Comparison of ENCODE assay signal across 11 mouse cellular contexts in genomic region chr12:86612431-86613040, GRCm38 (mm10).
A peak's percentile ranks its signal among the peaks of the same experiment; 100 is the strongest.
DNase-seq lines count a peak whose midpoint lies in the region; ATAC-seq lines count a peak whose summit lies in the region.
"Had no signal": no experiment of that assay in that cellular context is flagged by ENCODE, and none has a peak within 500 bp of the region (broad histone marks: within the 10 kb centered on the region; RNA-seq: fewer than 3 reads in every experiment).

No protein-coding gene starts in this region.

- no peak for ATAC-seq in kidney, embryonic 15.5 days (replicated peaks; ENCODE audit: low FRiP score)
- ATAC-seq: forebrain, embryonic 14.5 days had no signal

- 0 out of 2 replicates have a peak, but pooled peaks cover 3% of the 10 kb centered on the region for H3K27me3 ChIP-seq in kidney, embryonic 15.5 days
- H3K27me3 ChIP-seq: limb, embryonic 15.5 days had no signal

- H3K9me3 ChIP-seq in kidney, embryonic 15.5 days (replicated peaks), result no peaks in the 10 kb centered on the region
- H3K9me3 ChIP-seq: limb, embryonic 15.5 days had no signal

- 35% methylated on average over 9 of the region's 9 CpGs for WGBS in kidney, embryonic 15.5 days

- intact Hi-C loops in left cerebral cortex, postnatal 36 days (cut with DNase I), result no loop called here

- H3K27ac ChIP-seq in kidney, embryonic 15.5 days, result no peak overlapping the region
- H3K27ac ChIP-seq: limb, embryonic 15.5 days had no signal

- H3K9ac ChIP-seq in kidney, embryonic 15.5 days, result no peak overlapping the region
- H3K9ac ChIP-seq: limb, embryonic 15.5 days had no signal

- no peak overlapping the region for H3K4me3 ChIP-seq in kidney, embryonic 15.5 days (replicated peaks)
- H3K4me3 ChIP-seq: limb, embryonic 15.5 days had no signal

- no peak overlapping the region for H3K4me2 ChIP-seq in kidney, embryonic 15.5 days
- H3K4me2 ChIP-seq: limb, embryonic 15.5 days had no signal

- H3K4me1 ChIP-seq in kidney, embryonic 15.5 days, result 0 out of 2 replicates have a peak, but pooled peaks cover 3% of the 10 kb centered on the region
- H3K4me1 ChIP-seq: limb, embryonic 15.5 days had no signal

- no peaks in the 10 kb centered on the region for H3K36me3 ChIP-seq in kidney, embryonic 15.5 days
- H3K36me3 ChIP-seq: limb, embryonic 15.5 days had no signal

- DNase-seq in cerebellum, postnatal 14 days, result peak; percentile 16 to 25
- no peak for DNase-seq in cerebellum, postnatal 36 days
- peak; percentile 41 for DNase-seq in kidney, adult 9 months
- DNase-seq in ES-CJ7 (ENCODE audit: low read depth, low spot score), result peak; percentile 27
- DNase-seq in gastrocnemius, postnatal 25 days, result peak; percentile 19
- DNase-seq in left cerebral cortex, postnatal 36 days (ENCODE audit: low spot score in 2 of 2), result no peak
- no peak for DNase-seq in natural killer cell, adult 2 months (ENCODE audit: low spot score in 2 of 2)
- DNase-seq: layer of hippocampus, adult 9-11 months had no signal

Comparison
In these comparisons a context has a peak if more than half of its experiments do, and no peak if none do; other contexts are left out.
1. DNase-seq: peak in cerebellum, postnatal 14 days (2 of 2), kidney, adult 9 months (single experiment), ES-CJ7 (single experiment) and gastrocnemius, postnatal 25 days (single experiment); none in cerebellum, postnatal 36 days (0 of 2), left cerebral cortex, postnatal 36 days (0 of 2) and natural killer cell, adult 2 months (0 of 2).